Mouse (Mus musculus) G1E-ER4 (cell line): ENCODE results near the gene Zfr. TPM values are rescaled to one million over a fixed set of nuclear protein-coding genes. Genes with fewer than 3 reads are reported as not detected.

Experiments used
- GATA1 ChIP-seq: IDR thresholded peaks from one replicate; pipeline ENCODE4 v1.8.0; 2012; ENCODE audit warnings: low read length, inconsistent platforms
- polyA plus RNA-seq: library from polyadenylated mRNA; stranded (reverse); fragments of >175 nt; gene quantifications from 2 replicates; pipeline ENCODE4 v1.2.3, GENCODE M21; 2012

The Zfr gene
- polyA plus RNA-seq, 1 experiment = 68.3 TPM

DNA sequence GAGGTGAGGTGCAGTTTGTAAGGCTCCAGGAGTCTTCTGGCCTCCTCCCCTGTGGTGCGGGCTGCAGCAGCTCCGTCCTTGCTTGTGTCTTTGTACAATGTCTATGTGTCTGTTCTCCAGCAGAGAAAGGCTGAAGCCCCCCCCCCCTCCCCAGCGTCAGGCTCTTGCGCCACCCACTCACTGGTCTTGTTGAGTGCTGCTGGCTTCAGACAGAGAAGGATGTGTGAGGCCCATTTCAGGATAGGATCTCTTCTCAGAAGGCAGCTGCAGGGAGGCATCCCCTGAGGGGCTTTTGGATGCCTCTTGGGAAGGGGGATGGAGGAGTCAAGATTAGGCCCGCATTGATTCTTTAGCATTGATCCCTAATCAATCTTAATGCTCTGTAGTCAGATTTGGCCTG lies 100.2 kb downstream of the Zfr start:
- no peak for TF ChIP-seq GATA1

DNA sequence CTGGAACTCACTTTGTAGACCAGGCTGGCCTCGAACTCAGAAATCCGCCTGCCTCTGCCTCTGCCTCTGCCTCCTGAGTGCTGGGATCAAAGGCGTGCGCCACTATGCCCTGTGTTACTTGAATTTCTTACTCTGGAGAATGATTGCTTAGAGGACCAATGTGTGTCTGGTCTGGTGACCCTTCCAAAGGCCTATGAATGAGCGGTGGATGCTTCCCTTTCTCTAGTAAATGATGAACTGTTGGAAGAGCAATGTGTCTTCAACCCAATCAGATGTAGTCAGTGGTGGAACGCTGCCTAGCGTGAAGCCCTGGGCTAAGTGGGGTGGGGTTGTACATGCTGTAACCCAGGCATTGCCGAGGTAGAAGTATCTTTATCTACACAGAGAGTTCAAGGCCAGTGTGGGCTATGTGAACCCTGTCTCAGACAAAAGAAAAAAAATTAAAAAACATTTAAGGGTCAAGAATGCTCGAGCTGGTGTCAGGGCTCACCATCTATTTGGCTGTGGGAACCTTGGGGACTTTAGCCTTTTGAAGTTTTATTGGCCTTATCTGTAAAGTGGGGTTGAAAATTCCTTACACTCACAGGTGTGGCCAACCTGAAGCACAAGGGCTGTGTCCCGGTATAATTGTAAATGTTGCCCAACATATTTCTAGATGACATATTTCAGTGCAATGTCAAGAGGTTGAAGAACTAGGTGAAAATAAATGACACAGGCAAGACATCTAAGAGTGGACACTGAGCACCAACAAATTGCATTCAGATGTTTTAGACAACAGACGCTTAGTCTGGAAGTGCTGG lies 101.2 kb downstream of the Zfr start:
- no peak for TF ChIP-seq GATA1

DNA sequence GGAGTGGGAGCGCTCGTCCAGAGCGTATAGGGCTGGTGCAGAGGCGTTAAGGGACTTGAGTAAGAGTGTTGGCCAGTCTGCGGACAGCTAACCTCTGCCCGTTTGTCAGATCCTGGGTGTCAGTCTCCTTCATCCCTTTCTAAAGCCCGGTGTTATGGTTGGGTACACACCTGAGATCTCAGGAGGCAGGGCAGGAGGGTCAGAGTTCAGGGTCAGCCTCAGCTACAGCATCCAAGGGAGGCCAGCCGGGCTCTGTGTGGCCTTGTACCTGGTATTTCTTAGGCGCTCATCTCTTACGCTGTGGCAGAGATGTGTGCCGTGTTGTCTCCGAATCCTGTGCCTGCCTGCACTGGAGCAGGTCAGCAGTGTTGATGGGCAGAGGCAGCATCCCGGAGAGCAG lies 103.5 kb downstream of the Zfr start:
- TF ChIP-seq GATA1 = no peak

DNA sequence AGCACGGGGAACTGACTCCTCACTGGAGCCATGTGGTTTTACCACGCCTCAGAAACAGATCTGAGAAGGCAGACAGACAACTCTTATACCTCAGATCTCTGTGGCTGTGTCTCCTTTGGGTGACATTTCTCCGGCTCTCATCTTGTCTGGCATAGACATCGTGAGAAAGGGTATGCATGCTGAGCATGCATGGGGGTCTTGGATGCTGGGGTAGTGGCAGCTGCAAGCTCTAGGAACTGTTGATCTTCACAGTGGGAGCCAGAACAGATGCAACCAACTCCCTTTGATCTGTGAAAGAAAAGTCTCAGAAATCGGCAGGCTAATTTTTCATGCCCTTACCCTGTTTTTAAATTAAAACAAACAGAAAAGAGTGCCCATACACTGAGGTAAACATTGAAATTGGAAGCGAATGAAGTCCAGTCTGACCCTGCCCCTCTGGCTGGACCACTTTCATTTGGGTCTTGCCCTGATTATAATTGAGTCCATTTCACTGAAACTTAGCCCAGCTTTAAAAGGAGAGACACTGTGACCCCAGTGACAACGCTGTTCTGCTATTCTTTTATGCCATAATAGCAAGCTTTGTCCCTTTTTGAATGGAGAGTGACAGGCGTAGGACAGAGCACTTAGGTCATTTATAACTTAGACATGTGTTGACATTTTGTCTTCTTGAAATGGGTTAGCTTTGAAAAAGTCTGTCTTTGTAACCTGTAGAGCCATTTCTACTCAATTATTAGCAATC lies 105.1 kb downstream of the Zfr start:
- TF ChIP-seq GATA1 = no peak

- no peak for TF ChIP-seq GATA1
Measured at GRCm38 (mm10) chr15:12223393-12223792, 105.8 kb downstream of the Zfr start.

DNA sequence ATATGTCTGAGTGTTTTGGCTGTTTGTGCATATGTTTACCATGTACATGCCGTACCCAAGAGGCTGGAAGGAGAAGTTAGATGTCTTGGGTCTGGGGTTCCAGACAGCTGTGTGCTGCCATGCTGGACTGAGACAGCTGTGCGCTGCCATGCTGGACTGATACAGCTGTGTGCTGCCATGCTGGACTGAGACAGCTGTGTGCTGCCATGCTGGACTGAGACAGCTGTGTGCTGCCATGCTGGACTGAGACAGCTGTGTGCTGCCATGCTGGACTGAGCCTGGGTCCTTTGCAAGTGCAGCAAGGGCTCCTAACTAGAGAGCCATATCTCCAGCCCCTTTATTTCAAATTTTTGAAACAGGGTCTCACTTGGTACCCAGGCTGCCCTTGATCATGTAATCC lies 106.6 kb downstream of the Zfr start:
- no peak for TF ChIP-seq GATA1

DNA sequence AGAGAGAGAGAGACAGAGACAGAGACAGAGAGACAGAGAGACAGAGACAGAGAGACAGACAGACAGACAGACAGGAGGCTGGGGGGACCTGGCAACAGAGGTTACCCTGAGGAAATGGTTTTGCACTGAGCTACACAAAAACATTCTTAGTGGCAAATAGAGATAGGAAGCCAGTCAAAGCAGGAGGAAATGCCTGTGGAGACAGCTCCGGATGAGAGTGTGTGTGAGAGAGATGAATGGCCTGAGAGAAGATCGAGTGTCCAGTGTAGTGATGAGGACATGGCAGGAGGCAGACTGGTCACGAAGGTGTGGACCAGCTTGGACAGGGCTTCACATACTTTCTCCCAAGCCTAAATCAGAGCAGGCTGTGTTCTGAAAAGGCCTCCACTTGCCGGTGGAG lies 107.4 kb downstream of the Zfr start:
- TF ChIP-seq GATA1 = no peak

DNA sequence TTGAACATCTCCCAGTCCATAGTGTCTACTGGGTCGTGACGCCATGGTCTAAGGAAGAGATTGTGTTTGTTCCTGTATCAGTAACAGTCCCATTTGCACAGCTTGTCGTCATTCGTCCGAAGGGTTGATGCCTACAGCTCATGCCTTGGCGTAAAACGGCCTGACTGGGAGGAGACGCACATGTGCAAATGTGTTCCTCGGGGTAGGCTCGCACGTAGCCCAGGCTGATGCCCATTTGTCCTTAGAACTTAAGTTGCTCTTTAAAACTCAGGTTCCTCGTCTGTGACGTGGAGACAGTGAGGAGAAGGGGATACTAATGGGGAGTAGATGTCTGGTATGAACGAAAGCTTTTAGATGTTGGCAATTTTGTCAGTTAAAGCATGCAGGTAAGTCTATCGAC lies 109.3 kb downstream of the Zfr start:
- no peak for TF ChIP-seq GATA1

GRCm38 (mm10) chr15:12227355-12227754 lies 109.7 kb downstream of the Zfr start:
- no peak for TF ChIP-seq GATA1

- TF ChIP-seq GATA1 = no peak
Measured at GRCm38 (mm10) chr15:12229603-12230242, 112.1 kb downstream of the Zfr start.

GRCm38 (mm10) chr15:12230243-12230935 lies 112.8 kb downstream of the Zfr start:
- TF ChIP-seq GATA1 = peak; percentile 5

- TF ChIP-seq GATA1 = no peak
Measured at GRCm38 (mm10) chr15:12231462-12231861, 113.8 kb downstream of the Zfr start.

DNA sequence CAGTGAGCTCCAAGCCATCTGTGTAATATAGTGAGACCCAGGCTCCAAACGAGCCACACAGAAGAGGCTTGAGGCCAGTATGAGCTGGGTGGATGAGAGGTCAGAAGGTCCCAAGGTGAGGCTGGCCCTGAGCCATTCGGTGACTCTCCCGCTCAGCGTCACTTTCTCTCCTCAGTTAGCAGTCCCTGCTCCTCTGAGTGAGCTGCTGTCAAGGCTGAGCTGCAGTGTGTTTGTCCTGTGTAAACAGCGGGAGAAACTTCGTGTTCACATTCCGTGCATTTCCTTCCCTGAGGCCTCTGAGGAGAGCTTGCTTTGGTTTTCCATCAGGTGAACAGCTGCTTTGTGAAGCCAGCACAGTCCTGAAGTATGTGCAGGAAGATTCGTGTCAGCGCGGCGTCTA lies 114.8 kb downstream of the Zfr start:
- no peak for TF ChIP-seq GATA1

DNA sequence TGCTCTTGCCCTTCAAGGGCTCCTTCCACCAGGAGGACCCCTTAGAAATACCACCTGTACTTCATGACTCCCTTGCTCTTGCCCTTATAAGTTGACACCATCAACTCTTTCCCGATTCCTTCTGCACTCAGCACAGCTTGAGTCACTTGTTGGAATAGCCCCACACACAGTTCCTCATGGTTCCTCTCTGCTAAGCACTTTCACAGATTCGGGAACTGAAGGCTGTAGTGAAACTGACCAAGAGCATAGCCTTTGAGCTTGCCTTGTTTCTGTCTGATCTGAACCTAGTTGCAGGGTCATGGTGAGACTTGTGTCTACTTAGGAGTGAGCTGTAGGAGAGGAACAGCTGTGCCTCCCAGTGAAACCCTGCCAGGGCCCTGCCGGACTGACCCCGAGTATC lies 115.4 kb downstream of the Zfr start:
- TF ChIP-seq GATA1 = no peak

Other genes starting within 250 kb of the Zfr start
- not detected in 2 replicates for gene Npr3, start 210.5 kb upstream of the Zfr start, polyA plus RNA-seq
- 6.5 and 7.9 TPM in 2 replicates for gene Sub1, start 120.8 kb upstream of the Zfr start, polyA plus RNA-seq
- gene Mtmr12, start 87.2 kb downstream of the Zfr start, polyA plus RNA-seq = 5.5 and 5.8 TPM in 2 replicates
- 792 and 965 TPM in 2 replicates for gene Golph3, start 203.6 kb downstream of the Zfr start, polyA plus RNA-seq
- gene 1810049J17Rik, start 204.1 kb downstream of the Zfr start, polyA plus RNA-seq = 0.63 TPM in 1 of 2 replicates, not detected in the other